Mouse (Mus musculus) embryonic stem cell, embryonic (primary cell): Measurements from ENCODE around the gene Inmt.
"Not testable (repeated sequence)": the region's sequence is repeated elsewhere in the genome, so short reads cannot be mapped to it uniquely, and the experiment has no call there.

ENCODE experiments used
- CTCF ChIA-PET, 4 experiments: fragments of 300-600 bp in 2 of 4; fragments of 350-600 bp in 2 of 4; sonication (Branson Sonifier 250); formaldehyde crosslinking; loops; one replicate each; lab custom pipeline; 2022; ENCODE audit warnings: inconsistent platforms in 2 of 4; lab: Charles Lee
- POLR2A ChIA-PET, 4 experiments: fragments of 300-600 bp in 2 of 4; fragments of 350-600 bp in 2 of 4; sonication (Branson Sonifier 250); formaldehyde crosslinking; loops; one replicate each; lab custom pipeline; 2022; ENCODE audit warnings: antibody characterized with exemption in 4 of 4, inconsistent platforms in 1 of 4; lab: Charles Lee

The Inmt gene

DNA sequence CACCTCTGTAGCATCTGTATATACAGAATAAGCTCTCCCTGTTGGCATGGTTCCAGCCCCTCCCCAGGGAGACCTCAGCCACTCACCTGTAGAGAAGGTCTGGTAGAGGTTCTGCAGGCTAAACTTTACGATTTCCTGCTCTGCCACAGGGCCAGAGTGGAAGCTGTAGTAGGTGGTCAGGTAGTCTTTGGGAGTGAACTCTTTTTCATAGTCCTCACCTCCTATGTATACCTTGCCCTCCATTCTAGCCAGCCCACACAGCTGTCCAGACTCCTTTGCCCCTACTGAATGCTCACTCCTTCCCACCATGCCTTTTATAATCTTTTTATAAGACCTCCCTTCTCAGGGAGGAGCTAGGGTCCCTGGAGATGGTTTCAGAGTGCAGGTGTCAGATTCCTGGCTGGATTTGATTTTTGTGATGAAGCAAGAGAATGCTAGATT, at the start of gene Inmt:
TSS of gene Inmt (minus strand) at position 303 of the 441 bp plus-strand sequence.
- ChIA-PET POLR2A (no interaction called here), CTCF (interaction anchor here in 2 of 4 experiments (0.7 to 0.9 kb wide), 3 partner anchors 27 to 544 kb away, joined by 4 to 5 read pairs (median 4); no protein-coding TSS in a partner anchor)

DNA sequence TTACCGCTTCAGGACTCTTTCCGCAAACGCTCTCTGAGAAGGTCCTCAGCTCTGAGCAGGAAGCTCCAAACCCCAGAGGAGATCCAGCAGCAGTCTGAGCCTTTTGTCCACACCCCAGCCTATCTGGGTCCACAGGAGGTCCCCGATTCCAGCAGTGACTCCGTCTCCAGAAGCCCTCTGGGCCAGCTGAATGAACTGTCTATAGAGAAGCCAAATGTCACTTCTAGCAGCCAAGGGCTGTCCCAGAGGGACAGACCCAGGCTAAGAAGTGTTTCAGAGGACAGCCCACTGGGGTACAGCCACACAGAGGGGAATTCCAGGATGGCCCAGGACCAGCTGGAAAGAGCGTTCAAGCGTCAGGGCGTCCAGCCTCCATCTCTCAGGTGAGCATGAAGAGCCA, 49.1 kb upstream of the Inmt start:
- POLR2A ChIA-PET: no interaction called here
- CTCF ChIA-PET: no interaction called here

DNA sequence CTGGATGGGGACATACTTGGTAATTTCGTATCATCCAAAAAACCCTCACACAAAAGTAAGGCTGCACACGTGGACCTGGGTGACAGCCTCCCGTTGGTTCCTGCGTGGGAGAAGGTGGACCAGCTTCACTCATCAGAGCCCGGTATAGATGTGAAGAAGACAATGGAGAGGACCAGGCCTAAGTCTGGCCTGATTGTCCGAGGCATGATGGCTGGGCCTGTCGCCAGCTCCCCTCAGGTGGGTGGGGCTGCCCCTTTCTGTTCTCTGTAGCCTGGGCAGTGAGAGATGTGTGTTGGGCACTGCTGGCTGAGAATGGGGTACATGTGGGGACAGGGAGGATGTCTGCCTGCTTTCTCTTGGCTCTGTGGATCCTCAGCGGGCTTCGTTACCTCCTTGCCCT, 43.4 kb upstream of the Inmt start:
- CTCF ChIA-PET: no interaction called here

DNA sequence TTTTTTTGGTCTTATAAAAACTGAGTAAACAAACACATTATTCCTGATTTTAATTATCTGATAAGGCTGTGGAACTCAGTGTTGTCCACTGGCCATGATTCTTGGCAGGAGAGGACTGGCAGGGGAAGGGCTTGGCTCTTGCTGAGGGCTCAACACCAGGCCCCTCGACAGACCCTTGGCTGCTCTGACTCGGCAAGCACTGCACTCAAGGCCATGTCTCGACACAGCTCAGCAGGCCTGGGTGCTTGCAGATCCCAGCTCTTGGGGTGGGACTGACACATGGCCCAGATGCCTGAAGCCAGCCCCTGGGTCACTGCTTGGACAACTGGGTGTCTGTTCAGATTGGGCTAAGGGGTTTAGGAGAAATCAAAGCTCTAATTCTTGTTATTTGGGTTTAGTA, 39.7 kb upstream of the Inmt start:
- POLR2A ChIA-PET: no interaction called here
- CTCF ChIA-PET: no interaction called here

More for the DNA sequence above, 43.4 kb upstream of the Inmt start:
- POLR2A ChIA-PET: no interaction called here

DNA sequence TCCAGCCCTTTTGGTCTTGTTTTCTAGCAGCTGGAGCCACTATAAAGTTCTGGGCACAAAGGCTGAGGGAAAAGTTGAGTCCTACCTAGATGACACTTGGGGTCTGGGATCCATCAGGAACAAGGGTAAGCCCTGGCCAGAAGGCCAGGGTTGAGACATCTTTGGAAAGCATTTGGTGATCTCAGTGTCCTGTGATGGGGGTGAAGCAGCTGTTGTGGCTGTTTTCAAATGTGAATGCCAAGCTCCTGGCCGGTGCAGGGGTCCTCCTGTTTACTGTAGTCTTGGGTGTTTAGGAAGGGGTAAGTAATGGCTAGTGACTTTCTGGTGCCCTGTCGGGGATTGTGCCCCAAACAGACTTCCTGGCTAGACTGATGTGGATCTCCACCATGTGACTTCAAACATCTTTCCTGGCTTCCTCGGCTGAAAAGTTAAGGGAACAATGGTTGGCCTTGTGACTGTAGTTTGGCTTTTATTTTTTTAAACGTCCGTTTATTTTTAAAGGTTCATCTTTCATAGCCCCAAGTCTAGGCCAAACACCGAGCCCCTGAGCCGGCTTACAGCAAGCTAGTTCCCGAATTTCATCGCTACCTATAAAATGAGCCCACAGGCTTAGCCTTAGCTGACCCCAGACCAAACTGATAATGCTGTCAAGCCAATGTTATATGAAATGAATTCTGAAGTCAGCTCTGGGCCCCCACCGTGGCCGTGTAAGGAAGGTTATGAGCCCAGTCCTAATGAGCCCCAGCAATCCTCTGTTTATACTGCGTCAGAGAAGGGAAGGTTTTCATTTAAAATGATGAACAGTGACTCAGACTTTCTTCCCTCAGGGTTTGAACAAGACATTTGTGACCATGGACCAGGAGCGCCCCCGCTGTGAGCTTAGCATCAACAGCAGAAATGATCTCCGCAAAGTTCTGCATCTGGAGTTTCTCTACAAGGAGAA, 35.9 kb upstream of the Inmt start:
- POLR2A ChIA-PET: interaction anchor here in 1 of 4 experiments (0.6 kb wide), 1 partner anchor 12 kb away, joined by 5 read pairs; no protein-coding TSS in a partner anchor
- CTCF ChIA-PET: no interaction called here

DNA sequence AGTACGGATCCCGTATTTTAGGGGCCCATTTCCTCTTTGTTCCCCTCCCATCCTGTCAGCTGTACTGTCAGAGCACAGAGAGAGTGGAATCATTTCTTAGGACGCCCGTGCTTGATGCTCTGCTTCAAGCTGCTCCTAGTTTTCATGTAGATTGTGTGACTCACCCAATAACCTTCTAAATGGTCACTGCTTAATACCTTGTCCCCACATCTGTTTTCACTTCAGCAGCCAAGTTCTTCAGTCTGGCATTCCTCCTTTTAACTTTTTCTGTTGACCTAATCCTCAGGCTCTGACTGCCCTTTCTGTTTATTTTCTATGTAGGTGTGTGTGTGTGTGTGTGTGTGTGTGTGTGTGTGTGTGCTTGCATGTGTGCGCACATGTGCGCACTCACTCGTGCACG, 32.9 kb upstream of the Inmt start:
- ChIA-PET CTCF (interaction anchor here in 1 of 4 experiments (0.6 kb wide), 1 partner anchor 76 kb away, joined by 3 read pairs; no protein-coding TSS in a partner anchor), POLR2A (no interaction called here)

DNA sequence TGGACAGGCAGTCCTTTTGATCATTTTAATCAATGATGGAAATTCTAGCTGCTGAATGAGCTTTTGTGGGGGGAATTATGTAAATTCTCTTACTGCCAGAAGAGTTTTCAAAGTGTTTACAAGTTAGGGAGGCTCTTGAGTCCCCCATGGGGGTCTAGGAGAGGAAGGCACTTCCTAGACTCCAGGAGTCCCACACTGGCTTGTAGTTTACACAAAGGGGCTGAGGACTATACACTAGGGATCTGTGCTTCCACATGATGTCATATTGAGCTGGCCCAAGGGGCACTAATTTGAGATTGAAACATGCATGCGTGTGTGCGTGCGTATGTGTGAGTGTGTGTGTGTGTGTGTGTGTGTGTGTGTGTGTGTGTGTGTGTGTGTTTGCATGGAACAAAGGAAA, 29.1 kb upstream of the Inmt start:
- ChIA-PET CTCF (no interaction called here), POLR2A (interaction anchor here in 1 of 4 experiments (0.6 kb wide), 1 partner anchor 254 kb away, joined by 3 read pairs; no protein-coding TSS in a partner anchor)

DNA sequence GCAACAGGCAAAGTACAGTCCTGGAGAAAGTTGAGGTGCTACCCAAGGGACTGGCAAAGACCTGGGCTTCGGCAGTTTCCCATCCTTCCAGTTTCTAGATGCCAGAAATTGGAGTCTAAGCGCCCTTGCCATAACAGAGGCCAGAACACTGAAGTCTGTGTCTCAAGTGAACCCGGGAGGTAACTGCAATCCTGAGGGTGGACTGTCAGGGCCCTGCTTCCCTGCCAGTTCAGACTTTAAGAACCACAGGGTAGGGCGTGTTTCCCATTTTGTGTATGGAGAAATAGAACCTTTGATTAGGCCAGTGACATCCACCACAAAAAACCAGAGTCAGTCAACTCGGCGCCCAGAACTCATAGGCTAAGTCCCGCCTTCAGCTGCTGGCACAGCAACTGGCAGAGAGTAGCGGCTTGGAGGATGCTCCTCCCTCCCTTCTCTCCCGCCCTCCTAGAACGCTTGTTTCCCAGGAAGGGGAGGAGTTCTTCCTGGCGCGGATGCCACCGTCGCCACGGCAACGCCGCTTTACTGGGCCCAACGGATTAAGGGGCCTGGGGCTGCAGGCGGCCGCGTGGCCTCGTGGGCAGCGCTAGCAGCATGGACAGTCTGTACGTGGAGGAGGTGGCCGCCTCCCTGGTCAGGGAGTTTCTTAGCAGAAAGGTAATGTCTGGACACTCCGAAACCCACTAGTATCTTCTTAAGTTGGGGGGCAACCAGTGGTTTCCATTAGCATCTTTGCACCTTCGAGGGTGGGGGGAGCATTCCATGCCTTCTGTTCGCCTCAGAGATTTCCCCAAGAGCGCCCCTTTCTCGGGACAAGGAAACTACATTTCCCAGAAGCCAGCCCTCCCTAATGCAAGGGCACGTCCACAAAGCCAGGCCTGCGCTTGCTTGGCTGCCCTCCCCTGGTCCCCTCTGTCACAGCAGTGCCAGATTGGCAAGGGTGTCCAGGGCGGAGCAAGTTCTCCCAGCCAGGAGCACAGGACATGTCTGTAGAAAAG, 28.4 kb upstream of the Inmt start, which contains the start of gene Mindy4:
TSS of gene Mindy4 (plus strand) at position 471 of the 998 bp plus-strand sequence.
- ChIA-PET CTCF (interaction anchor here in 1 of 4 experiments (0.6 kb wide), 1 partner anchor 18 kb away, joined by 6 read pairs; no protein-coding TSS in a partner anchor), POLR2A (interaction anchor here in 1 of 4 experiments (0.6 kb wide), 1 partner anchor 254 kb away, joined by 3 read pairs; no protein-coding TSS in a partner anchor)

DNA sequence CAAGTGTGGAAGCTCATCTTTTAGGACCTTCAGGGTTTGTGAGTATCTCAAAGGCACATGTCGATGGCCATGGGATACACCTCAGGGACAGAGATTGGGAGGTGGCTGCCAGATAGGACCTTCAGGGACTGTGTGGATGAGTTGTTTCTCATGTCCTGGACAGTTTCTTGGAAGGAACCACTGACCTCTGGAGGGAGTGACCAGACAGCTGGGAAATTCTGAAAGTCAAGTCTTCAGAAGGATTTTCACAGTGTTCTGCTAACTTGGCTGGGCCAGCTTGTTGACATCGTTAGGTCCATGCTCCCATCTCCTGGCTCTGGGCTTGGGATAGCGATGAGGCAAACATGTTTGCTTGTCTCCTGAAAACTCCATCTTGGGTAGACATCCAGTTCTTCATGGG, 24.2 kb upstream of the Inmt start:
- CTCF ChIA-PET: no interaction called here

DNA sequence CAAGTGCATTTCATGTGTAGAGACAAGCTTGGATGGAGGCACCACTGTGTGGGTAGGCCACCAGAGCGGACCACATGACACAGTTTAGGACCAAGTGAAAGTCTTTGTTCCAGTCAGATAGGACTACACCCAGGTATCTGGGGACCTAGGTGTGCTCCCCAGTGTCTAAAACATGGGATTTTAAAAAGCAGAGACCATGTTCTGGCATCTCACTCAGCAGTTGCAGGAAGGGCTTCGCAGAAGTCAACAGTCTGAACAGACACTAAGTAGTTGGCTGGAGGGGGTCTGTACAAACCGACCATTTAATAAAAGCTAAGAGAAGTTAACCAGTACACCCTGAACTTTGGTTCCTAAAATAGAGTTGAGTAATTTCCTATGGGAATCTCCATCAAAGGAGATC, 18.3 kb upstream of the Inmt start:
- ChIA-PET POLR2A (no interaction called here), CTCF (no interaction called here)

More for the DNA sequence above, 24.2 kb upstream of the Inmt start:
- POLR2A ChIA-PET: interaction anchor here in 1 of 4 experiments (1.0 kb wide), 1 partner anchor 12 kb away, joined by 5 read pairs; no protein-coding TSS in a partner anchor

DNA sequence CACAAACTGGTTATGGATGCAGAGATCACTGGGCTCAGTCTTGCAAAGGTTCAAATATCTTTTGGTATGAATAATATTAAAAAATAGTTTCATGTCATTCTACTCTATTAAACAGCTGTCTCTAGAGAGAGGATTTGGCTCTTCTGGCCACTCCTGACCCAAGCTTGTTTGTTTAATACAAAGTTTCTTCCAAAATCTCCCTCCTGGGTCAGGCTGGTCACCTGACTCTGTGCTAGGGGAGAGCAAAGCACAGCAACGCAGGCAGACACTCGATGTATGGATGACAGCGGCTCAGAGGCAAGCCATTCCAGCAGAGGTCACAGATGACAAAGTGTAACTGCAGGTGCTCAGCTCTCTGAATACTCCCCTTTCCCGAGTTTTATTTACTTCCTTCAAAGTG, 16.7 kb upstream of the Inmt start:
- CTCF ChIA-PET: no interaction called here

DNA sequence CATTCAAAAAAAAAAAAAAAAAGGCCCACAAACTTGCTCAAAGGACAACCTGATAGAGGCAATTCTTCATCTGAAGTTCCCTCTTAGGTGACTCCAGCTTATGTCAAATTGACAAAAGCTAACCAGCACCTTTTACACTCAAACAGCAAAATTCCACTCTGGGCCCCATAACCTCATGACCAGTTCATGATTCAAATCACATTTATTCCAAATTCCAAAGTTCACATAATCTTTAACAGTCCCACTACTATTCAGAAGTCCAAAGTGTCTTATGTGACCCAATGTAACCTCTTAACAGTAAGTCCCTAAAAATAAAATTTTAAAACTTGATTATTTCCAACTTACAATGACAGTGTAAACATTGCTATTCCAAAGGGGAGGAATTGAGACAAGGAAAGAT, 14.6 kb upstream of the Inmt start:
- ChIA-PET POLR2A (no interaction called here), CTCF (no interaction called here)

More for the DNA sequence above, 16.7 kb upstream of the Inmt start:
- POLR2A ChIA-PET: interaction anchor here in 1 of 4 experiments (0.8 kb wide), 1 partner anchor 21 kb away, joined by 3 read pairs; no protein-coding TSS in a partner anchor

DNA sequence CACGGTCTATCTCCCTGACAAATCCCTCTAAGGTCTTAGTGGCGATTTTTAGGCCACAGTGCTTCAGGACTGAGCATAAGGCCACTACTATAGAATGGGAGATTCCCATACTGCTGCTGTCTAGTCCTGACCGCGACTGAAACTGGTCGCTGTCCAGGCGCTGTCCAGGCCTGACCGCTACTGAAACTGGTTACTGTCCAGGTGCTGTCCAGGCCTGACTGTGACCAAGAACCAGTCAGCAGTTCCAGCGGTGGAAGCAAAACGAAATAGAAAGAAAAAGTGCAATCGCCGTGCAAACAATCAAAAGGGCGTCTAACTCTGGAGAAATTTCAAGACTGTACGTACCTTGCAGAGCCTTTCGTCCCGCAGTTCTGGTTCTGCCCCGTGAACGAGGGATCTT, 13.0 kb upstream of the Inmt start:
- CTCF ChIA-PET, POLR2A ChIA-PET: not testable (repeated sequence)

DNA sequence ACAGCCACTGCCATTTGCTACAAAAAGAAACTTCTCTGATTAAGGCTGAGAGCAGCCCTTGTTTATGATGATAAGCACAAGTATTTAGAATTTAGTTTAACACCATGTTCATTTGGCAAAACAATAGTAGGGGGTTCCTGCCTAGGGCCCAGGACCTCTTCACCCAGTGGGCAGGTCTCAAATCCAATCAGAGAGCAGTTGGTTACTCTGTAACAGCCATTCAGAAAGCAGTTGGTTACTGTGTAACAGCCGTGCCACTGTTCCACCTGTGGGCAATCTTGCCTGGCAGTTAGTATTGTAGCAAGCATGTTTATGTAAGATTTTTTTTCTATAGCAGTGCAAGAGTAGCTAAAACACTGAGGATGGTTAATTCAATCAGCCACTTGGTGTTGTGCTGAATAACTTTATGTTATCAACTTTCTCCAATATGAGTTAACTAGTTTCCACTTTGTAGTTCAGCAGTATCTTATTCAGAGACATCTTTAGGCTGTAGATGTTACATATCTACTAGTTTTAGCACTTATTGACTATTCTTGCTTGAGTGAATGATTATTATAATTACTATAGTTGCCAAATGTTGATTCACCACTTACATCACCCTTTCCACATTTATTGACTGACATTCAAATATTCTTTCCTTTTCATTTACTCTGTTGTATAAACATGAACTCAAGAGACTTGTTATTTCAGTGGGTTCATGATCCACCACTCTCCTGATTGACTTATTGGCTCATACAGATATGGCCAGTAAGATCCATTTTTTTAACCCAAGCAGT, 8.0 kb upstream of the Inmt start:
- ChIA-PET CTCF (no interaction called here), POLR2A (no interaction called here)

DNA sequence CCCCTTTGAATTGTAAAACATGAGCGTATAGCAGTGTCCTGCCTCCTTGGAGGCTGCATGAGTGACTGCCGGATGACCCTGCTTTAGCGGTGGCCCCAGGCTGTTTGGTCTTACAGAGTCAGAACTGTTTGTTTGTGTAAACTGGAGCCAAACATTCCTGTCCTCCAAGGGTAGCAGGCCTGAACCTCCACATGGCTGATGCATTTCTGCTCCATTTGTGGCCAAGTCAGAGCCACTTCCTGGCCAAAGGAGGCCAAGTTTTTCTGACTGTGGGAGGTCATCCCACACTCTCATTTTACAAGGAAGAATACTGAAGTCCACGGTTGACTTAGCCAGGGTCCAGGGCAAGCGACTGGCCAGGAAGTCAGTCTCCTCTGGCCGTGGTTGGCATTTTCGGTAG, 4.7 kb upstream of the Inmt start:
- ChIA-PET CTCF (interaction anchor here in 2 of 4 experiments (0.6 to 1.4 kb wide), 2 partner anchors 13 to 30 kb away, joined by 3 to 6 read pairs; no protein-coding TSS in a partner anchor), POLR2A (no interaction called here)

DNA sequence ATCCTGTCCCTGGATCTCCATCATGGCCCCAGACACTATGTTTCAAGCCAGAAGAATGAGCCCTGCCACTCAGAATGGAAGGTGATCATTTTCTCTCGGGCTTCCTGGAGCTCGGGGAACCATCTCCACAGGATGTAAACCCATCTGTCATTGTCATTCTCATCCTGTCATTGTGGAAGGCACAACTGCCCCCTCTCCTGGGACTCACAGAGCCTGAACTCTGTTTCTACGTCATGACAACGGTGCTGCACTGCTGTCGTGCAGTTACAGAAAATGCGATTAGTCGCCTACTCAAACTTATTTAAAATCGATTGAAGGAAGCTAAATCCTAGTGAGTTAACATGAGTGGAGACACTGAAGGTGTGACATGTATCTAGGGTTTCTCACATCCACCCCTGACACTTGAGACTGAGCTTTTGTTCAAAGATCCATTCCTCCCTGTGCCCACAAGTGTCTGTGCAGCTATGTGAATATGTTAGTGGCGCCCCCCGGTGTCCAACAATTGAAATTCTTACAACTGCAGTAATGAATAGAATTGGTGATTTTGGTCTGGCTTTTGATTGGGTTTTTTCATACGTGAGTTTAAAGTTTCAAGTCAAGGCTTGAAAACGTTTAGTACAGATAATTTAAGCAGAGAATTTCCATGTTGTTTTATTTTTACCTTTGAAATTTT, 2.4 kb upstream of the Inmt start:
- ChIA-PET POLR2A (interaction anchor here in 2 of 4 experiments (0.8 to 0.9 kb wide), 2 partner anchors 13 to 103 kb away, joined by 3 read pairs; no protein-coding TSS in a partner anchor), CTCF (interaction anchor here (0.5 to 1.3 kb wide), 19 partner anchors 10 to 1359 kb away, joined by 3 to 19 read pairs (median 4); no protein-coding TSS in a partner anchor)

DNA sequence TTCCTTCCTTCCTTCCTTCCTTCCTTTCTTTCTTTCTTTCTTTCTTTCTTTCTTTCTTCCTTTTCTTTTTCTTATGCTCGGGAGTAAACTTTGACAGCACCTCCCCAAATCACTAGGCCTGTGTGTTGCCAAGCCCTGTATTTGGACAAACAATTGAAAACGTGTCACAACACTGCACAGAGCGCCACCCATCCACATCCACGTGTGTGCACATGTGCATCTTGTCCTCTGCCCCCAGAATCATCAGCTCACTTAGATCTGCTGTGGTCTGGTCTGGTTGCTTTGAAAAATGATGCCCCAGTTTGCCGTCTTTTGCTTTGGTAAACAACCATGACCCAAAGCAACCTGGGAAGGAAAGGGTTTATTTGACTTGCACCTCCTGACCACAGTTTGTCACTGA, 1.0 kb upstream of the Inmt start:
- ChIA-PET POLR2A (no interaction called here), CTCF (interaction anchor here in 1 of 4 experiments (0.6 kb wide), 1 partner anchor 178 kb away, joined by 3 read pairs; no protein-coding TSS in a partner anchor)
